Mouse (Mus musculus): ENCODE measurements around the gene Cux2. TPM values are rescaled to one million over a fixed set of nuclear protein-coding genes. Genes with fewer than 3 reads are reported as not detected.
A peak's percentile ranks its signal among the peaks of the same experiment; 100 is the strongest.

Gene Cux2
- polyA plus RNA-seq, 1 experiment from 2014 or later: 6.4 TPM

GRCm38 (mm10) chr5:122056557-122056956 lies 6.7 kb upstream of the Cux2 start:
- WGBS: 85% methylated on average over 8 of the region's 8 CpGs
- peaks cover 50% of the 10 kb centered on the region for H3K4me1 ChIP-seq

DNA sequence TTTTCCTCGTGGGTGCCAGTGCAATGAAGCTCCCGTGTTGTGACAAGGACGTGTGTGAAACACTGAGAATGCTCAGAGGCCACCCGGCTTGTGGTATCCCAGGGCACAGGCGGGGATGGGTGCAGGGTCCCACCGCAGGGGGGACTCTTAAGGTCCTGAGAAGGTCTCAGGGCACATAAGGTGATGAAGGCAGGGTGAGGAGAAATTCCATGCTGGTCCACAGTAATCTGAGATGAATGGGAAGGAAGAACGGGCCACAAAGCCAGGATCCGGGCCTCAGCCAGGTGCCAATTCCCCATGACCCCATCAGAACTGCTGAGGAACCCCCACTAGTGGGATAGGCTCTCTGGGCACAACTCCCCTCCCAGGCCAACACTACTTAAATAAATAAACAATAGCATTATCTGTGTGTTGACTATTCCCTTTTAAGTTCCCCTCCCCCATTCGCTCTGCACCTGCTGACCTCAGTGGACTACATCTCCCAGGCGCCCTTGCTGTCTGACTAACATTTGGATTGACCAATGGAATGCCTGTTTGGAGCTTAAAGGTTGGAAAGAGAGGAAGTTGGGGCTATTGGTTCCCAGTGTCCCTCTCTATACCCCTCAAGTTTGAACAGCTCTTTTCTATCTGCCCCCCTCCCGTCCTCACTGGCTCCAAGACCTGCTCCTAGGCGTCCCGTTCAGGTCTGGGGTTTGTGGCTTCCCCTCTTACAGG lies 4.4 kb upstream of the Cux2 start:
- DNase-seq (ENCODE audit: low spot score): peak; percentile 57
- Histone ChIP-seq H3K4me1 (peaks cover 45% of the 10 kb centered on the region), H3K36me3 (no peaks in the 10 kb centered on the region), H3K9me3 (replicated peaks) (peaks cover 9% of the 10 kb centered on the region), H3K4me3 (peak overlapping the region; percentile 40), H3K27me3 (ENCODE audit: low read depth, poor library complexity, severe bottlenecking) (peaks cover 40% of the 10 kb centered on the region), H3K27ac (replicated peaks) (peak overlapping the region; percentile 64)
- WGBS: 39% methylated on average over 13 of the region's 13 CpGs

More at GRCm38 (mm10) chr5:122056557-122056956, 6.7 kb upstream of the Cux2 start:
- DNase-seq (ENCODE audit: low spot score): no peak
- H3K36me3 ChIP-seq: no peaks in the 10 kb centered on the region
- peaks cover 9% of the 10 kb centered on the region for H3K9me3 ChIP-seq (replicated peaks)
- H3K27me3 ChIP-seq (ENCODE audit: low read depth, poor library complexity, severe bottlenecking): peaks cover 27% of the 10 kb centered on the region
- no peak overlapping the region for H3K27ac ChIP-seq (replicated peaks)
- H3K4me3 ChIP-seq: no peak overlapping the region

GRCm38 (mm10) chr5:122053587-122053986 lies 3.7 kb upstream of the Cux2 start:
- H3K9me3 ChIP-seq (replicated peaks): peaks cover 9% of the 10 kb centered on the region
- H3K36me3 ChIP-seq: no peaks in the 10 kb centered on the region
- H3K27ac ChIP-seq (replicated peaks): peak overlapping the region; percentile 64
- peak overlapping the region; percentile 4; the same call in 1 of the 2 replicates for H3K4me3 ChIP-seq
- peaks cover 50% of the 10 kb centered on the region for H3K4me1 ChIP-seq
- WGBS: 29% methylated on average over 15 of the region's 15 CpGs
- DNase-seq (ENCODE audit: low spot score): no peak
- H3K27me3 ChIP-seq (ENCODE audit: low read depth, poor library complexity, severe bottlenecking): peaks cover 47% of the 10 kb centered on the region

- peak overlapping the region; percentile 86 for H3K4me3 ChIP-seq
- H3K27ac ChIP-seq (replicated peaks): peak overlapping the region; percentile 98; the same call in 1 of the 2 replicates
- no peak for DNase-seq (ENCODE audit: low spot score)
- H3K4me1 ChIP-seq: peaks cover 71% of the 10 kb centered on the region
- WGBS: 5% methylated on average over 8 of the region's 8 CpGs
- peaks cover 76% of the 10 kb centered on the region for H3K27me3 ChIP-seq (ENCODE audit: low read depth, poor library complexity, severe bottlenecking)
- H3K9me3 ChIP-seq (replicated peaks): no peaks in the 10 kb centered on the region
- H3K36me3 ChIP-seq: no peaks in the 10 kb centered on the region
Measured at GRCm38 (mm10) chr5:122050832-122051105, 867 bp upstream of the Cux2 start.

DNA sequence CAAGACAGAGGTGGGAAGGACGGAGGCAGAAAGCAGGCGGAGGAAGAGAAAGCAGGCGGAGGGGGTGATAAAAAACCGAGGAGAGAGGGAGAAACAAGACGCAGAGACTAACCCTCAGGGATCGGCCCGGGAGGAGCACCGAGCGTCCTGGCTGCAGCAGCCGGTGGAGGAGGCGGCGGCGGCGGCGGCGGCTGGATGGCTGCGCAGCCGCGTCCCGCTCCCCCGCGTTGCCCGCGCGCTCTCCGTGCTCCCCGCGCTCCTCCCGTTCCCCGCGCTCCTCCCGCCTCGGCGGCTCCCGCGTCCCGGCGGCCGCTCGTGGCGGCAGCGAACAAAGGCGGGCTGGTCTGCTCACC lies 262 bp downstream of the Cux2 start:
- H3K9me3 ChIP-seq (replicated peaks): no peaks in the 10 kb centered on the region
- peak overlapping the region; percentile 86 for H3K4me3 ChIP-seq
- whole genome bisulfite sequencing: 0% methylated on average over 36 of the region's 43 CpGs
- peak; percentile 74 for DNase-seq (ENCODE audit: low spot score)
- no peaks in the 10 kb centered on the region for H3K36me3 ChIP-seq
- H3K27ac ChIP-seq (replicated peaks): peak overlapping the region; percentile 98
- peaks cover 68% of the 10 kb centered on the region for H3K4me1 ChIP-seq
- peaks cover 80% of the 10 kb centered on the region for H3K27me3 ChIP-seq (ENCODE audit: low read depth, poor library complexity, severe bottlenecking)

- H3K27ac ChIP-seq (replicated peaks): peak overlapping the region; percentile 98
- H3K4me1 ChIP-seq: peaks cover 62% of the 10 kb centered on the region
- peak; percentile 23 for DNase-seq (ENCODE audit: low spot score)
- H3K27me3 ChIP-seq (ENCODE audit: low read depth, poor library complexity, severe bottlenecking): peaks cover 77% of the 10 kb centered on the region
- under 1% methylated on average over 52 of the region's 52 CpGs for WGBS
- no peaks in the 10 kb centered on the region for H3K9me3 ChIP-seq (replicated peaks)
- no peaks in the 10 kb centered on the region for H3K36me3 ChIP-seq
- H3K4me3 ChIP-seq: peak overlapping the region; percentile 86
Measured at GRCm38 (mm10) chr5:122048686-122049663, 927 bp downstream of the Cux2 start.

DNA sequence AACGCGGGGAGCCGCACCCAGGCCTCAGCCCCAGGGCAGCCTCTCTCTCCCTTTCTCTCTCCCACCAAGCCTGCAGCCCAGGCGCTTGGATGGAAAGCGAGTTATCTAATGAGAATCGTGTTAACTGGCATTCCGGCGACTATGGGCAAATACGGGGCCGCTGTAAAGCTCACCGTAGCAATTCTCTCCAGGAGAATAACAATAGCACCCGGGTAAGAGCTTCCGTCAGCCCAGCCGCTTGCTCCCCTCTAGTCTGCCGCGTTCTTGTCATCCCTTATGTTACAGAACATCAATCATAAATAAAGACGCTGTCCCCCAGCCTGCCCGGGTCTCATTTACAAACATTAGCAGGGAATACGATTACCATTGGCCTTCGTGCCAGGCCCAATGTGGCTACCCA lies 1.6 kb downstream of the Cux2 start:
- Histone ChIP-seq H3K27me3 (ENCODE audit: low read depth, poor library complexity, severe bottlenecking) (peaks cover 70% of the 10 kb centered on the region), H3K4me3 (peak overlapping the region; percentile 86), H3K9me3 (replicated peaks) (no peaks in the 10 kb centered on the region), H3K36me3 (no peaks in the 10 kb centered on the region), H3K4me1 (peaks cover 59% of the 10 kb centered on the region), H3K27ac (replicated peaks) (peak overlapping the region; percentile 98)
- WGBS: 2% methylated on average over 20 of the region's 20 CpGs
- DNase-seq (ENCODE audit: low spot score): peak; percentile 46

DNA sequence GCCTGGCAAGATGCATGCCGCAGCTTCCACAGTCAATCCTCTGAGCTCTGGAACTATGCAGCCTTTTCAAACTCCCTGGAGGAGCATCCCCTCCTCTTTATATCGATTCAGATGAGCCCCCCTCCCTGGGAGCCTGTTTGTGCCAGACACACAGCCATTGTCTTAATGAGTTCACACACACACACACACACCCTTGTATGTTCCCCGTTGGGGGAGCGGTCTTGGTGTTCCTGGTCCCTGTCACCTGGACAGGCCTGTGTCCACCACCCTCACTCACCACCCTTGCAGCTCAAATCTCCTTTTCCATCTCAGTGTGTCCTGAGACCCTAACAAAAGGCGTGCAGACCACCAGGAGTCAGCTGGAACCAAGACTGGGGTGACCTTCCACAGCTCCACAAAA lies 2.1 kb downstream of the Cux2 start:
- no peak for DNase-seq (ENCODE audit: low spot score)
- peaks cover 66% of the 10 kb centered on the region for H3K27me3 ChIP-seq (ENCODE audit: low read depth, poor library complexity, severe bottlenecking)
- no peaks in the 10 kb centered on the region for H3K9me3 ChIP-seq (replicated peaks)
- H3K4me1 ChIP-seq: peaks cover 59% of the 10 kb centered on the region
- peak overlapping the region; percentile 86 for H3K4me3 ChIP-seq
- no peaks in the 10 kb centered on the region for H3K36me3 ChIP-seq
- peak overlapping the region; percentile 98 for H3K27ac ChIP-seq (replicated peaks)
- WGBS: 39% methylated on average over 5 of the region's 5 CpGs

DNA sequence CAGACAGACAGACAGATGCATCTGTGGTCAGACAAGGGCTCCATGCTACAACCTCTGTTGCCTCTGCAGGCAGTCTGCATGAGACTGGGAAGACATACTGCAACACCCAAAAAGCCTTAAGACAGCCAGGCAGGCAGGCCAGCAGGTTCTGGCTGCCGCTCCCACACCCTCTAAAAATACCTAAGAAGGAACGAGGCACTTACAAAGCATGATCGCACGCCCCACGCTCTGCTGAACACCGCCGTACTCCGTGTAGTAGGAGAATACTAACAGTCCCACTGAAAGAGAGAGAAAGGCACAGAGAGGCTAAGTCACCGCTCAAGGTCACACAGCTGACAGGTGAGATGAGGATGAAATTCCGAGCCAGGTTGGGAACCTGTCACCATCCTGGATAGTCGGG lies 6.3 kb downstream of the Cux2 start:
- 0 out of 2 replicates have a peak, but pooled peaks cover 2% of the 10 kb centered on the region for H3K36me3 ChIP-seq
- peaks cover 41% of the 10 kb centered on the region for H3K4me1 ChIP-seq
- peaks cover 33% of the 10 kb centered on the region for H3K27me3 ChIP-seq (ENCODE audit: low read depth, poor library complexity, severe bottlenecking)
- H3K4me3 ChIP-seq: no peak overlapping the region
- 88% methylated on average over 11 of the region's 11 CpGs for WGBS
- no peak overlapping the region for H3K27ac ChIP-seq (replicated peaks)
- no peaks in the 10 kb centered on the region for H3K9me3 ChIP-seq (replicated peaks)
- no peak for DNase-seq (ENCODE audit: low spot score)

- peaks cover 37% of the 10 kb centered on the region for H3K36me3 ChIP-seq
- 82% methylated on average over 5 of the region's 5 CpGs for WGBS
- H3K9me3 ChIP-seq (replicated peaks): peaks cover 18% of the 10 kb centered on the region
- H3K4me3 ChIP-seq: no peak overlapping the region
- H3K4me1 ChIP-seq: peaks cover 23% of the 10 kb centered on the region
- H3K27ac ChIP-seq (replicated peaks): no peak overlapping the region
- H3K27me3 ChIP-seq (ENCODE audit: low read depth, poor library complexity, severe bottlenecking): no peaks in the 10 kb centered on the region
- DNase-seq (ENCODE audit: low spot score): no peak
Measured at GRCm38 (mm10) chr5:122035278-122035677, 14.6 kb downstream of the Cux2 start.

GRCm38 (mm10) chr5:122033167-122033478 lies 16.8 kb downstream of the Cux2 start:
- Histone ChIP-seq H3K4me3 (no peak overlapping the region), H3K4me1 (peaks cover 22% of the 10 kb centered on the region), H3K36me3 (peaks cover 35% of the 10 kb centered on the region), H3K27ac (replicated peaks) (no peak overlapping the region), H3K9me3 (replicated peaks) (peaks cover 18% of the 10 kb centered on the region), H3K27me3 (ENCODE audit: low read depth, poor library complexity, severe bottlenecking) (no peaks in the 10 kb centered on the region)
- no peak for DNase-seq (ENCODE audit: low spot score)
- WGBS: 57% methylated on average over 4 of the region's 4 CpGs

DNA sequence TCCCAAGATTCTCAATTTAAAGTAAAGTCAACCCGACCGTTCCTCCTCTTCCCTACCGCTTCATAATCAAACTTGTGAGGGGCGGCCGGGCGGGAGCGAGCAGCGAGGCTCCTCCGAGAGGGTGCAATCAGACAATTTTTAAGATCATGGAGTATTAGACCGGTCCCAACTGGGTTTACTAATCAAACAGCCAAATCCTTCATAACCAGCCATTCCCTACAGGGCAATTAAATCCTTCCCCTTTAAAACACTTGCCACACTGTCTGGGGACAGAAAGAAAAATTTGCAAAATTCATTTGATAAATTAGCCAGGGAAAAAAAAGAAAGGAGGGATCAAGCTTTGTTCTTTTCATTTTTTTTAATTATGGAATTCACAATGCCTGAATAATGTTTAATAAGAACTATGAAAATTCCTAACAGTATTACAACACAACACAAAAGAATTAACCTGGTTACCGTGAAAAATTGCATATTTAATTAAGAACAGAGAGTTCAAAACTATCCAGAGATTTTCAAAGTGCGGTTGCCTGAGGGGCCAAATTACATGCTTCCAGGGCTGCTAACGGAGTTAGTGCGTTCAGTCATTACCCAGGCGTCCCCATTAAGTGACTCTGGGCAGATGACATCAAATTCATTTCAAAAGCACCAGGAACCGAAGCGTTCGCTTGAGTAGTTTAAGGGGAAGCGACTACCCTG lies 17.3 kb downstream of the Cux2 start:
- Histone ChIP-seq H3K4me1 (peaks cover 22% of the 10 kb centered on the region), H3K4me3 (no peak overlapping the region), H3K36me3 (peaks cover 31% of the 10 kb centered on the region), H3K9me3 (replicated peaks) (peaks cover 16% of the 10 kb centered on the region), H3K27ac (replicated peaks) (no peak overlapping the region), H3K27me3 (ENCODE audit: low read depth, poor library complexity, severe bottlenecking) (no peaks in the 10 kb centered on the region)
- 74% methylated on average over 19 of the region's 19 CpGs for WGBS
- DNase-seq (ENCODE audit: low spot score): no peak
